Mouse (Mus musculus) urinary bladder, adult 2 months (tissue): ENCODE data around the gene Fzd2. TPM values are rescaled to one million over a fixed set of nuclear protein-coding genes. Genes with fewer than 3 reads are reported as not detected.
"Not testable (repeated sequence)": the region's sequence is repeated elsewhere in the genome, so short reads cannot be mapped to it uniquely, and the experiment has no call there.

ENCODE experiments used
- DNase-seq: peaks from one replicate; pipeline ENCODE4 v3.0.0; 2022; ENCODE audit warnings: low spot score
- polyA plus RNA-seq: library from polyadenylated mRNA; depleted of rRNA; stranded (reverse); fragments of >200 nt; gene quantifications from 2 replicates; pipeline ENCODE4 v1.2.3, GENCODE M21; 2012; rRNA removed

Fzd2 gene
- polyA plus RNA-seq, result 53.7 and 54.9 TPM in 2 replicates

GRCm38 (mm10) chr11:102604010-102604584 lies at the start of gene Fzd2:
Gene Fzd2 (plus strand): TSS chr11:102604396.
- peak; percentile 74 for DNase-seq

- DNase-seq, result no peak
Measured at GRCm38 (mm10) chr11:102555400-102556030, 48.7 kb upstream of the Fzd2 start.

GRCm38 (mm10) chr11:102556031-102556715 lies 48.0 kb upstream of the Fzd2 start, which contains the start of gene Gpatch8:
Gene Gpatch8 (minus strand): TSS chr11:102556392.
- DNase-seq, result peak; percentile 89

GRCm38 (mm10) chr11:102556716-102557074 lies 47.5 kb upstream of the Fzd2 start:
- no peak for DNase-seq

GRCm38 (mm10) chr11:102557386-102557785 lies 46.8 kb upstream of the Fzd2 start:
- no peak for DNase-seq

- no peak for DNase-seq
Measured at GRCm38 (mm10) chr11:102558704-102559103, 45.5 kb upstream of the Fzd2 start.

- DNase-seq, result not testable (repeated sequence)
Measured at GRCm38 (mm10) chr11:102564952-102565671, 39.1 kb upstream of the Fzd2 start.

GRCm38 (mm10) chr11:102565741-102566140 lies 38.5 kb upstream of the Fzd2 start:
- no peak for DNase-seq

- DNase-seq, result no peak
Measured at GRCm38 (mm10) chr11:102566290-102566689, 37.9 kb upstream of the Fzd2 start.

GRCm38 (mm10) chr11:102567157-102567556 lies 37.0 kb upstream of the Fzd2 start:
- DNase-seq, result no peak

GRCm38 (mm10) chr11:102567723-102568122 lies 36.5 kb upstream of the Fzd2 start:
- no peak for DNase-seq

- DNase-seq, result no peak
Measured at GRCm38 (mm10) chr11:102568191-102568590, 36.0 kb upstream of the Fzd2 start.

- no peak for DNase-seq
Measured at GRCm38 (mm10) chr11:102568756-102569377, 35.3 kb upstream of the Fzd2 start.

GRCm38 (mm10) chr11:102572866-102573663 lies 31.1 kb upstream of the Fzd2 start:
- peak; percentile 84 for DNase-seq

GRCm38 (mm10) chr11:102575034-102575433 lies 29.2 kb upstream of the Fzd2 start:
- DNase-seq, result no peak

GRCm38 (mm10) chr11:102576050-102576754 lies 28.0 kb upstream of the Fzd2 start:
- DNase-seq, result no peak

GRCm38 (mm10) chr11:102578341-102579118 lies 25.7 kb upstream of the Fzd2 start:
- peak; percentile 86 for DNase-seq

- peak; percentile 39 for DNase-seq
Measured at GRCm38 (mm10) chr11:102579165-102580033, 24.8 kb upstream of the Fzd2 start, which contains the start of gene Gm11627. Gene Gm11627 (minus strand): TSS chr11:102579461.

- DNase-seq, result no peak
Measured at GRCm38 (mm10) chr11:102580034-102580330, 24.2 kb upstream of the Fzd2 start.
